In genomic region chr5:64750406-64750805, GRCm38 (mm10) we compare ENCODE assay signal across 27 mouse cellular contexts. TPM values are rescaled to one million over a fixed set of nuclear protein-coding genes. Genes with fewer than 3 reads are reported as not detected.
DNase-seq lines count a peak whose midpoint lies in the region; ATAC-seq and TF ChIP-seq lines count a peak whose summit lies in the region.
"Had no signal": no experiment of that assay in that cellular context is flagged by ENCODE, and none has a peak within 500 bp of the region (broad histone marks: within the 10 kb centered on the region; RNA-seq: fewer than 3 reads in every experiment).

No protein-coding gene starts in this region.

- DNase-seq in MEL (ENCODE audit: low read depth, low spot score), result peak; percentile 12
- peak; percentile 38 for DNase-seq in large intestine, adult 2 months (ENCODE audit: low read depth, low spot score)
- DNase-seq in left cerebral cortex, postnatal 10 days (ENCODE audit: extremely low spot score in 1 of 2, low spot score in 2 of 2), result no peak
- no peak for DNase-seq in urinary bladder, adult 2 months (ENCODE audit: low spot score)
- DNase-seq in spleen, adult 12 weeks (ENCODE audit: low spot score), result no peak
- DNase-seq in thymus, adult 18-20 months, result no peak
- DNase-seq: adrenal gland, adult 8-10 months; adrenal gland, postnatal 25 days; B cell, adult 2 months; cerebellum, adult 18-20 months; cerebellum, adult 9-10 months; cerebellum, postnatal 14 days; gastrocnemius, postnatal 14 days; heart, postnatal 36 days had no signal

- no peak overlapping the region for H3K4me3 ChIP-seq in MEL (ENCODE audit: control insufficient read depth in 1 of 2, insufficient read depth in 1 of 2, low read depth in 2 of 2, low read length in 2 of 2)
- H3K4me3 ChIP-seq in intestine, embryonic 15.5 days (replicated peaks), result no peak overlapping the region
- H3K4me3 ChIP-seq in stomach, embryonic 15.5 days (replicated peaks), result no peak overlapping the region
- H3K4me3 ChIP-seq: forebrain, embryonic 10.5 days; forebrain, embryonic 13.5 days; heart, embryonic 12.5 days; heart, embryonic 15.5 days had no signal

- no peak overlapping the region for H3K9ac ChIP-seq in MEL (ENCODE audit: control insufficient read depth, low read depth, low read length, poor library complexity, severe bottlenecking)
- no peak overlapping the region for H3K9ac ChIP-seq in intestine, embryonic 15.5 days
- no peak overlapping the region for H3K9ac ChIP-seq in stomach, embryonic 15.5 days
- H3K9ac ChIP-seq: forebrain, embryonic 13.5 days; heart, embryonic 12.5 days; heart, embryonic 15.5 days; hindbrain, embryonic 14.5 days had no signal

- ATAC-seq in intestine, embryonic 15.5 days, result peak; percentile 88
- ATAC-seq in stomach, embryonic 15.5 days (ENCODE audit: insufficient read depth, low FRiP score, low read depth), result no peak
- ATAC-seq: activated CD4-positive, CD25-positive, alpha-beta regulatory T cell, adult 4 months; forebrain, embryonic 13.5 days; forebrain, embryonic 16.5 days; hindbrain, postnatal 0 days; inflammation-experienced regulatory T-cells, adult 6 months had no signal

- TF ChIP-seq CTCF in MEL (IDR thresholded peaks at IDR 0.05 in 2 of 3, conservative IDR thresholded peaks at IDR 0.05 in 1 of 3; ENCODE audit: control insufficient read depth in 1 of 3, insufficient read depth in 1 of 3, low read depth in 2 of 3, low read length in 3 of 3, poor library complexity in 1 of 3, severe bottlenecking in 1 of 3), result no peak

- H3K27me3 ChIP-seq in MEL (ENCODE audit: control insufficient read depth in 1 of 2, insufficient read depth in 2 of 2, low read length in 2 of 2), result no peaks in the 10 kb centered on the region
- no peaks in the 10 kb centered on the region for H3K27me3 ChIP-seq in intestine, embryonic 15.5 days (replicated peaks)
- no peaks in the 10 kb centered on the region for H3K27me3 ChIP-seq in stomach, embryonic 15.5 days (replicated peaks)
- H3K27me3 ChIP-seq: CH12.LX; forebrain, embryonic 13.5 days; heart, embryonic 12.5 days; heart, embryonic 15.5 days had no signal

- TF ChIP-seq POLR2A in MEL (IDR thresholded peaks at IDR 0.05; ENCODE audit: control insufficient read depth in 1 of 2, insufficient read depth in 1 of 2, low read depth in 1 of 2, low read length in 2 of 2, poor library complexity in 1 of 2), result no peak

- H3K36me3 ChIP-seq in MEL (ENCODE audit: control insufficient read depth in 1 of 2, insufficient read depth in 2 of 2, low read length in 2 of 2), result peaks cover 0 to 22% of the 10 kb centered on the region in 2 experiments; a peak in 2 of 4 replicates
- H3K36me3 ChIP-seq in intestine, embryonic 15.5 days, result no peaks in the 10 kb centered on the region
- H3K36me3 ChIP-seq in stomach, embryonic 15.5 days, result no peaks in the 10 kb centered on the region
- H3K36me3 ChIP-seq: forebrain, embryonic 10.5 days; G1E; heart, embryonic 12.5 days; heart, embryonic 15.5 days had no signal

- H3K4me1 ChIP-seq in MEL (ENCODE audit: control insufficient read depth in 1 of 2, insufficient read depth in 2 of 2, low read length in 2 of 2), result peaks cover 17 to 20% of the 10 kb centered on the region in 2 experiments
- H3K4me1 ChIP-seq in intestine, embryonic 15.5 days (replicated peaks), result 0 out of 2 replicates have a peak, but pooled peaks cover 4% of the 10 kb centered on the region
- no peaks in the 10 kb centered on the region for H3K4me1 ChIP-seq in stomach, embryonic 15.5 days
- H3K4me1 ChIP-seq: forebrain, embryonic 13.5 days had no signal

- H3K27ac ChIP-seq in MEL (ENCODE audit: control insufficient read depth, low read depth, low read length), result no peak overlapping the region
- H3K27ac ChIP-seq in intestine, embryonic 15.5 days, result no peak overlapping the region
- peak overlapping the region; percentile 8; the same call in 1 of the 2 replicates for H3K27ac ChIP-seq in stomach, embryonic 15.5 days
- H3K27ac ChIP-seq: forebrain, embryonic 13.5 days; heart, embryonic 15.5 days; hindbrain, embryonic 14.5 days; hindbrain, postnatal 0 days had no signal

- no peaks in the 10 kb centered on the region for H3K79me2 ChIP-seq in MEL (ENCODE audit: control insufficient read depth, insufficient read depth, low read length, poor library complexity)

- TF ChIP-seq RAD21 in MEL (IDR thresholded peaks at IDR 0.05; ENCODE audit: low read depth, low read length), result no peak

- intact Hi-C loops in left cerebral cortex, postnatal 10 days (cut with DNase I), result no loop called here

- H3K9me3 ChIP-seq in MEL (replicated peaks; ENCODE audit: insufficient read depth, low read length), result no peaks in the 10 kb centered on the region
- H3K9me3 ChIP-seq in intestine, embryonic 15.5 days, result no peaks in the 10 kb centered on the region
- no peaks in the 10 kb centered on the region for H3K9me3 ChIP-seq in stomach, embryonic 15.5 days
- H3K9me3 ChIP-seq: forebrain, embryonic 10.5 days; forebrain, embryonic 13.5 days; G1E; heart, embryonic 12.5 days; heart, embryonic 15.5 days had no signal

- 78% methylated on average over 3 of the region's 3 CpGs for WGBS in intestine, embryonic 15.5 days
- 39% methylated on average over 3 of the region's 3 CpGs for WGBS in large intestine, adult 2 months
- 88% methylated on average over 3 of the region's 3 CpGs for WGBS in stomach, embryonic 15.5 days

- TF ChIP-seq EP300 in MEL (IDR thresholded peaks at IDR 0.05; ENCODE audit: low read depth in 1 of 2, low read length in 2 of 2), result no peak

- H3K4me2 ChIP-seq in intestine, embryonic 15.5 days (replicated peaks), result no peak overlapping the region
- no peak overlapping the region for H3K4me2 ChIP-seq in stomach, embryonic 15.5 days
- H3K4me2 ChIP-seq: forebrain, embryonic 13.5 days; heart, embryonic 12.5 days; heart, embryonic 15.5 days; hindbrain, embryonic 14.5 days had no signal

TF ChIP-seq in MEL, 35 proteins besides CTCF, POLR2A, EP300 and RAD21:
- TF ChIP-seq MAX (IDR thresholded peaks at IDR 0.05; ENCODE audit: low read length) (no peak), ETS1 (IDR thresholded peaks at IDR 0.05; ENCODE audit: low read depth, low read length) (peak; percentile 9; the same call in 1 of the 2 replicates)
TF ChIP-seq in MEL: peak in this region for 1.

RNA-seq across cellular contexts. Expression of gene Klf3, which starts 52.8 kb away (rescaled TPM):
- total RNA-seq in MEL (2012; rRNA removed), result 7.1 and 8.4 TPM in 2 replicates
- polyA plus RNA-seq in MEL (2012; ENCODE audit: insufficient read depth in 1 of 2, insufficient read length in 2 of 2, low read depth in 1 of 2, low replicate concordance in 2 of 2, missing spikeins in 1 of 2), result 10 to 100 TPM; 39.7 to 72.2 TPM
- 87.6 and 91.8 TPM in 2 replicates for polyA plus RNA-seq in intestine, embryonic 15.5 days (2015; fragmentation: Nextera tagmentation; extraction: Ambion mirVana)
- polyA plus RNA-seq in large intestine, adult 2 months (2012; rRNA removed), result 45.1 and 103 TPM in 2 replicates
- 103 and 104 TPM in 2 replicates for polyA plus RNA-seq in stomach, embryonic 15.5 days (2015; fragmentation: Nextera tagmentation; extraction: Ambion mirVana)
- total RNA-seq in left cerebral cortex, postnatal 10 days (2021), result 10 to 100 TPM; 25.7 to 27.3 TPM
- 55.4 and 59.6 TPM in 2 replicates for polyA plus RNA-seq in urinary bladder, adult 2 months (2012; rRNA removed)

Comparison
In these comparisons a context has a peak if more than half of its experiments do, and no peak if none do; other contexts are left out.
1. DNase-seq: peak in MEL (single experiment) and large intestine, adult 2 months (single experiment); none in left cerebral cortex, postnatal 10 days (0 of 2), urinary bladder, adult 2 months (single experiment), spleen, adult 12 weeks (single experiment) and thymus, adult 18-20 months (0 of 2).